Mouse (Mus musculus): ENCODE measurements around the gene Bag5. TPM values are rescaled to one million over a fixed set of nuclear protein-coding genes. Genes with fewer than 3 reads are reported as not detected.
"Not testable (repeated sequence)": the region's sequence is repeated elsewhere in the genome, so short reads cannot be mapped to it uniquely, and the experiment has no call there.

Gene Bag5
- polyA plus RNA-seq, 1 experiment from 2014 or later, result 51.4 TPM

- no peaks in the 10 kb centered on the region for H3K9me3 ChIP-seq (replicated peaks)
- no peak for ATAC-seq (replicated peaks; ENCODE audit: low FRiP score)
- no peaks in the 10 kb centered on the region for H3K36me3 ChIP-seq
- H3K4me2 ChIP-seq, result peak overlapping the region; percentile 97; the same call in 1 of the 2 replicates
- WGBS, result 60% methylated on average over 8 of the region's 8 CpGs
- peak overlapping the region; percentile 63; the same call in 1 of the 2 replicates for H3K4me3 ChIP-seq (replicated peaks)
- peaks cover 50% of the 10 kb centered on the region for H3K4me1 ChIP-seq
- H3K9ac ChIP-seq, result no peak overlapping the region
- H3K27me3 ChIP-seq, result peaks cover 52% of the 10 kb centered on the region
- no peak overlapping the region for H3K27ac ChIP-seq
Measured at GRCm38 (mm10) chr12:111669961-111670360, 43.1 kb downstream of the Bag5 start.

- peak overlapping the region; percentile 88 for H3K27ac ChIP-seq
- 0 out of 2 replicates have a peak, but pooled peaks have one; percentile 10 for ATAC-seq (replicated peaks; ENCODE audit: low FRiP score)
- H3K4me2 ChIP-seq, result peak overlapping the region; percentile 58
- peaks cover 58% of the 10 kb centered on the region for H3K4me1 ChIP-seq
- H3K27me3 ChIP-seq, result peaks cover 46% of the 10 kb centered on the region
- 58% methylated on average over 23 of the region's 23 CpGs for WGBS
- no peak overlapping the region for H3K4me3 ChIP-seq (replicated peaks)
- no peaks in the 10 kb centered on the region for H3K9me3 ChIP-seq (replicated peaks)
- no peaks in the 10 kb centered on the region for H3K36me3 ChIP-seq
- H3K9ac ChIP-seq, result 0 out of 2 replicates have a peak overlapping the region, but pooled peaks have one; percentile 19
Measured at GRCm38 (mm10) chr12:111669000-111669788, 43.9 kb downstream of the Bag5 start.

- Histone ChIP-seq H3K4me1 (peaks cover 65% of the 10 kb centered on the region), H3K9me3 (replicated peaks) (no peaks in the 10 kb centered on the region), H3K4me3 (replicated peaks) (peak overlapping the region; percentile 10), H3K9ac (0 out of 2 replicates have a peak overlapping the region, but pooled peaks have one; percentile 19), H3K27ac (peak overlapping the region; percentile 88), H3K4me2 (peak overlapping the region; percentile 58), H3K36me3 (no peaks in the 10 kb centered on the region), H3K27me3 (peaks cover 39% of the 10 kb centered on the region)
- under 1% methylated on average over 8 of the region's 8 CpGs for WGBS
- peak; percentile 53 for ATAC-seq (replicated peaks; ENCODE audit: low FRiP score)
Measured at GRCm38 (mm10) chr12:111668457-111668912, 44.6 kb downstream of the Bag5 start.

- Histone ChIP-seq H3K27me3 (peaks cover 28% of the 10 kb centered on the region), H3K4me1 (peaks cover 65% of the 10 kb centered on the region), H3K4me3 (replicated peaks) (no peak overlapping the region), H3K27ac (no peak overlapping the region), H3K4me2 (no peak overlapping the region), H3K9ac (no peak overlapping the region), H3K9me3 (replicated peaks) (no peaks in the 10 kb centered on the region), H3K36me3 (peaks cover 2% of the 10 kb centered on the region; the same call in 1 of the 2 replicates)
- WGBS, result 90% methylated on average over 5 of the region's 5 CpGs
- no peak for ATAC-seq (replicated peaks; ENCODE audit: low FRiP score)
Measured at GRCm38 (mm10) chr12:111667421-111667820, 45.6 kb downstream of the Bag5 start.

- H3K4me3 ChIP-seq (replicated peaks), result no peak overlapping the region
- no peak overlapping the region for H3K9ac ChIP-seq
- H3K36me3 ChIP-seq, result peaks cover 10% of the 10 kb centered on the region; the same call in 1 of the 2 replicates
- ATAC-seq (replicated peaks; ENCODE audit: low FRiP score), result no peak
- no peak overlapping the region for H3K4me2 ChIP-seq
- WGBS, result 83% methylated on average over 13 of the region's 13 CpGs
- H3K9me3 ChIP-seq (replicated peaks), result no peaks in the 10 kb centered on the region
- peaks cover 18% of the 10 kb centered on the region for H3K27me3 ChIP-seq
- H3K27ac ChIP-seq, result no peak overlapping the region
- H3K4me1 ChIP-seq, result peaks cover 55% of the 10 kb centered on the region
Measured at GRCm38 (mm10) chr12:111666380-111666779, 46.7 kb downstream of the Bag5 start.

- 75% methylated on average over 13 of the region's 13 CpGs for WGBS
- Histone ChIP-seq H3K36me3 (peaks cover 17% of the 10 kb centered on the region; the same call in 1 of the 2 replicates), H3K4me2 (no peak overlapping the region), H3K9me3 (replicated peaks) (no peaks in the 10 kb centered on the region), H3K27ac (peak overlapping the region; percentile 92; the same call in 1 of the 2 replicates), H3K4me3 (replicated peaks) (no peak overlapping the region), H3K27me3 (peaks cover 7% of the 10 kb centered on the region), H3K4me1 (peaks cover 44% of the 10 kb centered on the region), H3K9ac (no peak overlapping the region)
- ATAC-seq (replicated peaks; ENCODE audit: low FRiP score), result no peak
Measured at GRCm38 (mm10) chr12:111665041-111665880, 47.8 kb downstream of the Bag5 start.

GRCm38 (mm10) chr12:111664144-111664634 is 48.9 kb downstream of the Bag5 start:
- H3K9me3 ChIP-seq (replicated peaks), result no peaks in the 10 kb centered on the region
- H3K4me2 ChIP-seq, result peak overlapping the region; percentile 23; the same call in 1 of the 2 replicates
- 14% methylated on average over 6 of the region's 6 CpGs for WGBS
- H3K4me3 ChIP-seq (replicated peaks), result no peak overlapping the region
- peak; percentile 83 for ATAC-seq (replicated peaks; ENCODE audit: low FRiP score)
- H3K27me3 ChIP-seq, result no peaks in the 10 kb centered on the region
- peak overlapping the region; percentile 92 for H3K27ac ChIP-seq
- peaks cover 28% of the 10 kb centered on the region; the same call in 1 of the 2 replicates for H3K36me3 ChIP-seq
- H3K4me1 ChIP-seq, result peaks cover 33% of the 10 kb centered on the region
- H3K9ac ChIP-seq, result no peak overlapping the region

GRCm38 (mm10) chr12:111663228-111664143 is 49.6 kb downstream of the Bag5 start:
- Histone ChIP-seq H3K27ac (peak overlapping the region; percentile 92), H3K36me3 (peaks cover 35% of the 10 kb centered on the region; the same call in 1 of the 2 replicates), H3K9me3 (replicated peaks) (no peaks in the 10 kb centered on the region), H3K4me2 (peak overlapping the region; percentile 23; the same call in 1 of the 2 replicates), H3K27me3 (no peaks in the 10 kb centered on the region), H3K9ac (no peak overlapping the region), H3K4me3 (replicated peaks) (no peak overlapping the region), H3K4me1 (peaks cover 26% of the 10 kb centered on the region)
- no peak; the same call in 1 of the 2 replicates for ATAC-seq (replicated peaks; ENCODE audit: low FRiP score)
- 47% methylated on average over 17 of the region's 17 CpGs for WGBS

- H3K9ac ChIP-seq; H3K27me3 ChIP-seq; ATAC-seq (replicated peaks; ENCODE audit: low FRiP score); H3K4me2 ChIP-seq; H3K4me3 ChIP-seq (replicated peaks); H3K27ac ChIP-seq; H3K9me3 ChIP-seq (replicated peaks): not testable (repeated sequence)
- WGBS, result 97% methylated on average over 11 of the region's 11 CpGs
- H3K36me3 ChIP-seq, result peaks cover 52% of the 10 kb centered on the region
- peaks cover 25% of the 10 kb centered on the region for H3K4me1 ChIP-seq
Measured at GRCm38 (mm10) chr12:111661554-111661953, 51.5 kb downstream of the Bag5 start.

GRCm38 (mm10) chr12:111660628-111661027 is 52.4 kb downstream of the Bag5 start:
- H3K27me3 ChIP-seq, result no peaks in the 10 kb centered on the region
- H3K27ac ChIP-seq, result no peak overlapping the region
- WGBS, result 92% methylated on average over 1 of the region's 1 CpGs
- no peak for ATAC-seq (replicated peaks; ENCODE audit: low FRiP score)
- no peak overlapping the region for H3K9ac ChIP-seq
- H3K4me2 ChIP-seq, result no peak overlapping the region
- no peaks in the 10 kb centered on the region for H3K9me3 ChIP-seq (replicated peaks)
- H3K36me3 ChIP-seq, result peaks cover 61% of the 10 kb centered on the region
- H3K4me3 ChIP-seq (replicated peaks), result no peak overlapping the region
- H3K4me1 ChIP-seq, result peaks cover 25% of the 10 kb centered on the region

Measured in kidney, embryonic 15.5 days (tissue).